Mouse (Mus musculus) gastrocnemius, adult 8-10 months (tissue): Measurements from ENCODE around the gene Stra6. TPM values are rescaled to one million over a fixed set of nuclear protein-coding genes. Genes with fewer than 3 reads are reported as not detected.

ENCODE experiments used
- DNase-seq, 2 experiments: peaks; one replicate each; pipeline ENCODE4 v3.0.0; 2022; ENCODE audit warnings: low spot score in 2 of 2
- total RNA-seq, 4 experiments: library from RNA; stranded (reverse); gene quantifications; 2 replicates each; pipeline ENCODE4 v1.2.4; 2022

Gene Stra6
- total RNA-seq, 4 experiments from 2014 or later, result 0.10 to 0.43 (median 0.19) TPM; not detected in 1

GRCm38 (mm10) chr9:58049186-58049585 is 14.4 kb upstream of the Stra6 start:
- DNase-seq, result no peak

GRCm38 (mm10) chr9:58049861-58050260 is 13.7 kb upstream of the Stra6 start:
- no peak for DNase-seq

- no peak for DNase-seq
These were observed 11.7 kb upstream of the Stra6 start for GRCm38 (mm10) chr9:58051937-58052336.

- no peak for DNase-seq
These were observed 10.5 kb upstream of the Stra6 start for GRCm38 (mm10) chr9:58053102-58053501.

GRCm38 (mm10) chr9:58053544-58053943 is 10.0 kb upstream of the Stra6 start:
- no peak for DNase-seq

- no peak for DNase-seq
These were observed 9.6 kb upstream of the Stra6 start for GRCm38 (mm10) chr9:58054032-58054431.

- DNase-seq, result no peak
These were observed 7.9 kb upstream of the Stra6 start for GRCm38 (mm10) chr9:58055666-58056065.

GRCm38 (mm10) chr9:58059920-58060319 is 3.7 kb upstream of the Stra6 start:
- DNase-seq, result no peak

GRCm38 (mm10) chr9:58060677-58061667 is 2.6 kb upstream of the Stra6 start:
- no peak for DNase-seq

- DNase-seq, result no peak
These were observed 1.9 kb downstream of the Stra6 start for GRCm38 (mm10) chr9:58065532-58065931.

- DNase-seq, result no peak
These were observed 2.6 kb downstream of the Stra6 start for GRCm38 (mm10) chr9:58065977-58066730.

- DNase-seq, result no peak
These were observed 3.1 kb downstream of the Stra6 start for GRCm38 (mm10) chr9:58066731-58067095.

GRCm38 (mm10) chr9:58067546-58067945 is 4.0 kb downstream of the Stra6 start:
- DNase-seq, result no peak

GRCm38 (mm10) chr9:58074561-58074960 is 11.0 kb downstream of the Stra6 start:
- no peak for DNase-seq

GRCm38 (mm10) chr9:58084586-58084985 is 21.0 kb downstream of the Stra6 start:
- DNase-seq, result no peak

GRCm38 (mm10) chr9:58085074-58085473 is 21.5 kb downstream of the Stra6 start:
- no peak for DNase-seq

GRCm38 (mm10) chr9:58086203-58086602 is 22.6 kb downstream of the Stra6 start:
- DNase-seq, result no peak

- DNase-seq, result no peak
These were observed 23.3 kb downstream of the Stra6 start for GRCm38 (mm10) chr9:58086861-58087260.

- DNase-seq, result no peak
These were observed 23.9 kb downstream of the Stra6 start for GRCm38 (mm10) chr9:58087277-58087998.

- DNase-seq, result peak; percentile 10 to 43
These were observed 28.2 kb downstream of the Stra6 start for GRCm38 (mm10) chr9:58091623-58092425.
